ENCODE assay signal across 8 mouse cellular contexts in the genomic region with DNA sequence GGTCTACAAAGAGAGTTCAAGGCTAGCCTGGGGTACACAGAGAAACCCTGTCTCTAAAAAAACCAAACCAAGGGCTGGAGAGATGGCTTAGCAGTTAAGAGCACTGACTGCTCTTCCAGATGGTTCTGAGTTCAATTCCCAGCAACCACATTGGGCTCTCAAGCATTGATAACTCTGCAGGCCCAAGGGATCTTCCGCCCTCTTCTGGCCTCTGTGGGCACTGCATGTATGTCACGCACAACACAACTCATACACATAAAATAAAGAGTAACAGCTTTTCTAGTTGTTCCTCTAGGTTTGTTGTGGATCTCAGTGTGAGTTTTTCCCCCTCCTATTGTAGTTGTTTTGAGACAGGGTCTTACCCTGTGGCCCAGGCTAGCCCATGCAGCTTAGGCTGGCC.
A peak's percentile ranks its signal among the peaks of the same experiment; 100 is the strongest.
DNase-seq lines count a peak whose midpoint lies in the region; ATAC-seq lines count a peak whose summit lies in the region.

No protein-coding gene starts in this region.

- no peak overlapping the region for H3K4me2 ChIP-seq in hindbrain, embryonic 11.5 days (replicated peaks; ENCODE audit: low read depth, low read length)
- no peak overlapping the region for H3K4me2 ChIP-seq in hindbrain, embryonic 16.5 days (ENCODE audit: low read length)
- no peak overlapping the region for H3K4me2 ChIP-seq in forebrain, embryonic 14.5 days (ENCODE audit: low read length)

- no peaks in the 10 kb centered on the region for H3K9me3 ChIP-seq in hindbrain, embryonic 11.5 days (ENCODE audit: control insufficient read depth, low read length)
- H3K9me3 ChIP-seq in hindbrain, embryonic 16.5 days (ENCODE audit: control insufficient read depth, low read length): no peaks in the 10 kb centered on the region
- no peaks in the 10 kb centered on the region for H3K9me3 ChIP-seq in forebrain, embryonic 14.5 days (replicated peaks; ENCODE audit: control insufficient read depth, low read length)

- no peak overlapping the region for H3K27ac ChIP-seq in hindbrain, embryonic 11.5 days (ENCODE audit: low read depth, low read length)
- no peak overlapping the region for H3K27ac ChIP-seq in hindbrain, embryonic 16.5 days (ENCODE audit: low read depth, low read length)
- no peak overlapping the region for H3K27ac ChIP-seq in forebrain, embryonic 14.5 days (ENCODE audit: low read depth, low read length)

- no peaks in the 10 kb centered on the region for H3K36me3 ChIP-seq in hindbrain, embryonic 11.5 days (ENCODE audit: control insufficient read depth, insufficient read depth, low read length)
- no peaks in the 10 kb centered on the region for H3K36me3 ChIP-seq in hindbrain, embryonic 16.5 days (ENCODE audit: control insufficient read depth, insufficient read depth, low read length)
- no peaks in the 10 kb centered on the region for H3K36me3 ChIP-seq in forebrain, embryonic 14.5 days (ENCODE audit: control insufficient read depth, insufficient read depth, low read length)

- H3K4me3 ChIP-seq in hindbrain, embryonic 11.5 days (ENCODE audit: low read depth, low read length): no peak overlapping the region
- H3K4me3 ChIP-seq in hindbrain, embryonic 16.5 days (ENCODE audit: low read length): no peak overlapping the region
- no peak overlapping the region for H3K4me3 ChIP-seq in forebrain, embryonic 14.5 days (ENCODE audit: low read depth, low read length)

- intact Hi-C loops in left cerebral cortex, postnatal 14 days (cut with DNase I): loop anchor here (5.0 kb wide), 2 partner anchors 85 to 260 kb away; partner anchors contain the start of gene Tnrc6c

- peaks cover 14% of the 10 kb centered on the region for H3K4me1 ChIP-seq in hindbrain, embryonic 11.5 days (replicated peaks; ENCODE audit: control insufficient read depth, insufficient read depth, low read length)
- H3K4me1 ChIP-seq in hindbrain, embryonic 16.5 days (ENCODE audit: control insufficient read depth, insufficient read depth, low read depth, low read length): peaks cover 19% of the 10 kb centered on the region
- H3K4me1 ChIP-seq in forebrain, embryonic 14.5 days (ENCODE audit: control insufficient read depth, insufficient read depth, low read length): peaks cover 17% of the 10 kb centered on the region

- peak; percentile 48 for DNase-seq in hindbrain, embryonic 11.5 days (ENCODE audit: low spot score)
- peak; percentile 60 for DNase-seq in right cerebral cortex, postnatal 4 days
- no peak for DNase-seq in right cerebral cortex, adult 18-20 months
- DNase-seq in R1 (ENCODE audit: low read depth, low spot score): peak; percentile 79
- DNase-seq in thymus, postnatal 0 days (ENCODE audit: low spot score): peak; percentile 30
- no peak for DNase-seq in left cerebral cortex, postnatal 14 days (ENCODE audit: low spot score in 2 of 2)
- no peak for DNase-seq in forebrain, embryonic 14.5 days (ENCODE audit: low spot score)

- ATAC-seq in hindbrain, embryonic 11.5 days (ENCODE audit: low FRiP score): no peak
- ATAC-seq in hindbrain, embryonic 16.5 days: no peak
- ATAC-seq in forebrain, embryonic 14.5 days: no peak

- no peaks in the 10 kb centered on the region; the same call in 1 of the 2 replicates for H3K27me3 ChIP-seq in hindbrain, embryonic 11.5 days (ENCODE audit: control insufficient read depth, insufficient read depth, low read length)
- no peaks in the 10 kb centered on the region for H3K27me3 ChIP-seq in hindbrain, embryonic 16.5 days (replicated peaks; ENCODE audit: control insufficient read depth, insufficient read depth, low read length)
- H3K27me3 ChIP-seq in forebrain, embryonic 14.5 days (replicated peaks; ENCODE audit: control insufficient read depth, insufficient read depth, low read length): no peaks in the 10 kb centered on the region

- no peak overlapping the region for H3K9ac ChIP-seq in hindbrain, embryonic 11.5 days (ENCODE audit: low read depth, low read length)
- H3K9ac ChIP-seq in hindbrain, embryonic 16.5 days (ENCODE audit: low read depth, low read length): no peak overlapping the region
- no peak overlapping the region for H3K9ac ChIP-seq in forebrain, embryonic 14.5 days (ENCODE audit: low read length)

- 83% methylated on average over 2 of the region's 2 CpGs for WGBS in hindbrain, embryonic 11.5 days
- WGBS in hindbrain, embryonic 16.5 days: 80% methylated on average over 2 of the region's 2 CpGs
- WGBS in forebrain, embryonic 14.5 days: 90% methylated on average over 2 of the region's 2 CpGs

Comparison
In these comparisons a context has a peak if more than half of its experiments do, and no peak if none do; other contexts are left out.
1. DNase-seq: peak in hindbrain, embryonic 11.5 days (single experiment), right cerebral cortex, postnatal 4 days (single experiment), R1 (single experiment) and thymus, postnatal 0 days (single experiment); none in right cerebral cortex, adult 18-20 months (single experiment), left cerebral cortex, postnatal 14 days (0 of 2) and forebrain, embryonic 14.5 days (single experiment).